Mouse (Mus musculus) hindbrain, embryonic 16.5 days (tissue): ENCODE measurements at regions not wholly inside any gene's neighbourhood (a gene's known extent, or its start where the extent isn't known, plus 50 kb on each side); places are given as distances from the start of the nearest gene placed in this dataset.

Experiments
- ATAC-seq: fragments of 200-750 bp; cut with Nextera tagmentation; 2 replicates; pipeline ENCODE4 v1.8.0; 2017; ENCODE audit warnings: moderate TSS enrichment, moderate library complexity
- H3K27ac ChIP-seq: fragments of 300-500 bp; sonication (generic); 2 replicates; pipeline ENCODE4 v1.5.1; 2014; ENCODE audit warnings: low read depth, mild to moderate bottlenecking, control low read depth, low read length, moderate library complexity
- H3K27me3 ChIP-seq: fragments of 300-500 bp; sonication (generic); replicated peaks from 2 replicates; pipeline ENCODE4 v1.6.1; 2014; ENCODE audit warnings: low read length; ENCODE audit not compliant: control insufficient read depth, insufficient read depth
- H3K36me3 ChIP-seq: fragments of 300-500 bp; sonication (generic); 2 replicates; pipeline ENCODE4 v1.6.1; 2014; ENCODE audit warnings: mild to moderate bottlenecking, low read length, moderate library complexity, mixed read lengths; ENCODE audit not compliant: control insufficient read depth, insufficient read depth
- H3K4me1 ChIP-seq: fragments of 300-500 bp; sonication (generic); 2 replicates; pipeline ENCODE4 v1.6.1; 2014; ENCODE audit warnings: low read depth, low read length; ENCODE audit not compliant: control insufficient read depth, insufficient read depth
- H3K4me2 ChIP-seq: fragments of 300-500 bp; sonication (generic); 2 replicates; pipeline ENCODE4 v1.6.1; 2014; ENCODE audit warnings: mild to moderate bottlenecking, low read length, control low read depth, moderate library complexity
- H3K4me3 ChIP-seq: fragments of 300-500 bp; sonication (generic); 2 replicates; pipeline ENCODE4 v1.5.1; 2014; ENCODE audit warnings: mild to moderate bottlenecking, low read length, control low read depth, moderate library complexity
- H3K9ac ChIP-seq: fragments of 300-500 bp; sonication (generic); 2 replicates; pipeline ENCODE4 v1.6.1; 2014; ENCODE audit warnings: low read depth, mild to moderate bottlenecking, control low read depth, low read length, moderate library complexity
- H3K9me3 ChIP-seq: fragments of 300-500 bp; sonication (generic); 2 replicates; pipeline ENCODE4 v1.6.1; 2014; ENCODE audit warnings: mild to moderate bottlenecking, low read length, moderate library complexity; ENCODE audit not compliant: control insufficient read depth
- WGBS: fragments of 180-500 bp; shearing (Covaris S2); extraction: QIAGEN DNeasy Blood & Tissue Kit; methylation state at CpG from one replicate; pipeline ENCODE4 v1.1.7; 2014; 5-methylcytosine and 5-hydroxymethylcytosine counted together

- Histone ChIP-seq H3K27me3 (no peaks in the 10 kb centered on the region), H3K9ac (no peak overlapping the region), H3K4me3 (no peak overlapping the region), H3K27ac (no peak overlapping the region), H3K9me3 (no peaks in the 10 kb centered on the region), H3K4me2 (no peak overlapping the region), H3K4me1 (no peaks in the 10 kb centered on the region; the same call in 1 of the 2 replicates), H3K36me3 (no peaks in the 10 kb centered on the region)
- 49% methylated on average over 3 of the region's 3 CpGs for WGBS
- no peak for ATAC-seq
Observed at GRCm38 (mm10) chr3:120217710-120218109, 433.4 kb upstream of the Ptbp2 start.

- H3K9ac ChIP-seq: peak overlapping the region; percentile 3; the same call in 1 of the 2 replicates
- no peak overlapping the region for H3K4me3 ChIP-seq
- 43% methylated on average over 12 of the region's 12 CpGs for WGBS
- peak overlapping the region; percentile 24; the same call in 1 of the 2 replicates for H3K27ac ChIP-seq
- H3K4me2 ChIP-seq: peak overlapping the region; percentile 23
- H3K4me1 ChIP-seq: no peaks in the 10 kb centered on the region; the same call in 1 of the 2 replicates
- no peak for ATAC-seq
- no peaks in the 10 kb centered on the region for H3K9me3 ChIP-seq
- no peaks in the 10 kb centered on the region for H3K27me3 ChIP-seq
- no peaks in the 10 kb centered on the region for H3K36me3 ChIP-seq
Observed at GRCm38 (mm10) chr3:120214616-120215250, 430.5 kb upstream of the Ptbp2 start.

GRCm38 (mm10) chr3:120199403-120199802 lies 415.1 kb upstream of the Ptbp2 start:
- H3K4me1 ChIP-seq: no peaks in the 10 kb centered on the region
- H3K27me3 ChIP-seq: no peaks in the 10 kb centered on the region
- H3K4me3 ChIP-seq: no peak overlapping the region
- ATAC-seq: no peak
- no peaks in the 10 kb centered on the region for H3K9me3 ChIP-seq
- H3K27ac ChIP-seq: no peak overlapping the region
- no peaks in the 10 kb centered on the region for H3K36me3 ChIP-seq
- H3K4me2 ChIP-seq: no peak overlapping the region
- 96% methylated on average over 2 of the region's 2 CpGs for WGBS
- no peak overlapping the region for H3K9ac ChIP-seq

- H3K9ac ChIP-seq: no peak overlapping the region
- H3K4me2 ChIP-seq: no peak overlapping the region
- WGBS: 77% methylated on average over 3 of the region's 3 CpGs
- no peaks in the 10 kb centered on the region for H3K27me3 ChIP-seq
- no peaks in the 10 kb centered on the region for H3K9me3 ChIP-seq
- no peak overlapping the region for H3K4me3 ChIP-seq
- no peak overlapping the region for H3K27ac ChIP-seq
- ATAC-seq: no peak
- H3K36me3 ChIP-seq: no peaks in the 10 kb centered on the region
- H3K4me1 ChIP-seq: no peaks in the 10 kb centered on the region; the same call in 1 of the 2 replicates
Observed at GRCm38 (mm10) chr3:120194501-120194900, 410.2 kb upstream of the Ptbp2 start.

- H3K9me3 ChIP-seq: no peaks in the 10 kb centered on the region
- H3K27me3 ChIP-seq: no peaks in the 10 kb centered on the region
- H3K4me1 ChIP-seq: no peaks in the 10 kb centered on the region; the same call in 1 of the 2 replicates
- peak overlapping the region; percentile 38; the same call in 1 of the 2 replicates for H3K4me2 ChIP-seq
- H3K27ac ChIP-seq: no peak overlapping the region
- WGBS: 26% methylated on average over 15 of the region's 15 CpGs
- H3K9ac ChIP-seq: no peak overlapping the region
- peak; percentile 84 for ATAC-seq
- no peak overlapping the region for H3K4me3 ChIP-seq
- H3K36me3 ChIP-seq: no peaks in the 10 kb centered on the region
Observed at GRCm38 (mm10) chr3:120192439-120193326, 408.4 kb upstream of the Ptbp2 start.

GRCm38 (mm10) chr3:120189606-120190005 lies 405.3 kb upstream of the Ptbp2 start:
- no peak for ATAC-seq
- H3K27ac ChIP-seq: no peak overlapping the region
- no peak overlapping the region for H3K9ac ChIP-seq
- no peaks in the 10 kb centered on the region for H3K27me3 ChIP-seq
- H3K4me1 ChIP-seq: no peaks in the 10 kb centered on the region; the same call in 1 of the 2 replicates
- H3K4me3 ChIP-seq: no peak overlapping the region
- H3K9me3 ChIP-seq: no peaks in the 10 kb centered on the region
- H3K4me2 ChIP-seq: no peak overlapping the region
- WGBS: 100% methylated on average over 1 of the region's 1 CpGs
- no peaks in the 10 kb centered on the region for H3K36me3 ChIP-seq

- no peak overlapping the region for H3K4me2 ChIP-seq
- H3K9ac ChIP-seq: no peak overlapping the region
- 76% methylated on average over 5 of the region's 5 CpGs for WGBS
- H3K36me3 ChIP-seq: no peaks in the 10 kb centered on the region
- no peak overlapping the region for H3K27ac ChIP-seq
- no peak overlapping the region for H3K4me3 ChIP-seq
- H3K27me3 ChIP-seq: no peaks in the 10 kb centered on the region
- no peaks in the 10 kb centered on the region for H3K9me3 ChIP-seq
- H3K4me1 ChIP-seq: no peaks in the 10 kb centered on the region
- ATAC-seq: no peak
Observed at GRCm38 (mm10) chr3:120180931-120181610, 396.8 kb upstream of the Ptbp2 start.

- Histone ChIP-seq H3K9me3 (no peaks in the 10 kb centered on the region), H3K4me2 (no peak overlapping the region), H3K4me1 (no peaks in the 10 kb centered on the region), H3K27ac (no peak overlapping the region), H3K36me3 (no peaks in the 10 kb centered on the region), H3K9ac (no peak overlapping the region), H3K27me3 (no peaks in the 10 kb centered on the region), H3K4me3 (no peak overlapping the region)
- ATAC-seq: no peak
- WGBS: 54% methylated on average over 2 of the region's 2 CpGs
Observed at GRCm38 (mm10) chr3:120175632-120176031, 391.4 kb upstream of the Ptbp2 start.
